Mouse (Mus musculus) liver, adult 2 months (tissue): Measurements from ENCODE around the gene Ifna11. TPM values are rescaled to one million over a fixed set of nuclear protein-coding genes. Genes with fewer than 3 reads are reported as not detected.

ENCODE experiments used
- DNase-seq: peaks from one replicate; pipeline ENCODE4 v3.0.0-alpha.2; 2011; ENCODE audit warnings: low read depth, low spot score; ENCODE audit errors: extremely low read depth
- H3K27ac ChIP-seq: fragments of 200-500 bp; replicated peaks from 2 replicates; pipeline ENCODE4 v1.5.1; 2012; ENCODE audit warnings: low read depth, mild to moderate bottlenecking, control low read depth, inconsistent platforms, low read length; ENCODE audit not compliant: insufficient read depth
- H3K27me3 ChIP-seq: fragments of 200-500 bp; 2 replicates; pipeline ENCODE4 v1.6.1; 2012; ENCODE audit warnings: mild to moderate bottlenecking, moderate library complexity, low read length, inconsistent platforms; ENCODE audit not compliant: control insufficient read depth, insufficient read depth
- H3K36me3 ChIP-seq: fragments of 200-500 bp; 2 replicates; pipeline ENCODE4 v1.6.1; 2012; ENCODE audit warnings: low read length, inconsistent platforms; ENCODE audit not compliant: control insufficient read depth, insufficient read depth
- H3K4me1 ChIP-seq: fragments of 200-500 bp; 2 replicates; pipeline ENCODE4 v1.6.1; 2011; ENCODE audit warnings: low read length; ENCODE audit not compliant: control insufficient read depth, insufficient read depth
- H3K4me3 ChIP-seq: fragments of 200-500 bp; 2 replicates; pipeline ENCODE4 v1.5.1; 2011; ENCODE audit warnings: low read depth, mild to moderate bottlenecking, control low read depth, low read length, moderate library complexity; ENCODE audit not compliant: insufficient read depth
- H3K79me2 ChIP-seq: fragments of 200-500 bp; 2 replicates; pipeline ENCODE4 v1.6.1; 2012; ENCODE audit warnings: inconsistent platforms, mild to moderate bottlenecking, low read length, moderate library complexity; ENCODE audit not compliant: control insufficient read depth, insufficient read depth
- H3K9ac ChIP-seq: fragments of 200-500 bp; 2 replicates; pipeline ENCODE4 v1.6.1; 2012; ENCODE audit warnings: low read depth, mild to moderate bottlenecking, control low read depth, inconsistent platforms, low read length
- CTCF ChIP-seq: fragments of 200-500 bp; IDR thresholded peaks from 2 replicates; pipeline ENCODE4 v1.5.1; 2011; ENCODE audit warnings: low read depth, low read length, control low read depth
- POLR2A ChIP-seq: fragments of 200-500 bp; IDR thresholded peaks from 2 replicates; pipeline ENCODE4 v1.6.1; 2011; ENCODE audit warnings: low read length, control low read depth; ENCODE audit not compliant: insufficient read depth; ENCODE audit errors: extremely low read depth
- WGBS: fragments of 180-500 bp; shearing (Covaris S2); methylation state at CpG from one replicate; pipeline ENCODE4 v1.1.7; 2018; 5-methylcytosine and 5-hydroxymethylcytosine counted together
- polyA plus RNA-seq: library from polyadenylated mRNA; depleted of rRNA; stranded (reverse); fragments of >200 nt; gene quantifications from 2 replicates; pipeline ENCODE4 v1.2.3, GENCODE M21; 2012; rRNA removed
- total RNA-seq: library from RNA; depleted of rRNA; stranded (reverse); fragments of >200 nt; gene quantifications from 2 replicates; pipeline ENCODE4 v1.2.3, GENCODE M21; 2014; rRNA removed

Gene Ifna11
- total and polyA plus RNA-seq, 2 experiments, result not detected

- no peak for DNase-seq
- no peak overlapping the region for H3K4me3 ChIP-seq
- H3K27ac ChIP-seq, result no peak overlapping the region
- 43% methylated on average over 7 of the region's 7 CpGs for WGBS
- H3K4me1 ChIP-seq, result no peaks in the 10 kb centered on the region
- peaks cover 3% of the 10 kb centered on the region; the same call in 1 of the 2 replicates for H3K27me3 ChIP-seq
- TF ChIP-seq POLR2A (no peak), CTCF (no peak)
- no peak overlapping the region for H3K9ac ChIP-seq
- H3K79me2 ChIP-seq, result no peaks in the 10 kb centered on the region
- no peaks in the 10 kb centered on the region for H3K36me3 ChIP-seq
Observed at GRCm38 (mm10) chr4:88863309-88863708, 43.5 kb downstream of the Ifna11 start.

- Histone ChIP-seq H3K27me3 (peaks cover 3% of the 10 kb centered on the region; the same call in 1 of the 2 replicates), H3K79me2 (no peaks in the 10 kb centered on the region), H3K4me1 (no peaks in the 10 kb centered on the region), H3K36me3 (no peaks in the 10 kb centered on the region), H3K9ac (no peak overlapping the region), H3K27ac (no peak overlapping the region), H3K4me3 (no peak overlapping the region)
- peak; percentile 8 for DNase-seq
- TF ChIP-seq POLR2A, result no peak
- no peak for TF ChIP-seq CTCF
- WGBS, result 68% methylated on average over 9 of the region's 9 CpGs
Observed at GRCm38 (mm10) chr4:88864599-88864998, 44.8 kb downstream of the Ifna11 start.

- no peak overlapping the region for H3K27ac ChIP-seq
- WGBS, result 61% methylated on average over 6 of the region's 6 CpGs
- TF ChIP-seq POLR2A (no peak), CTCF (no peak)
- DNase-seq, result peak; percentile 30
- no peaks in the 10 kb centered on the region for H3K36me3 ChIP-seq
- H3K27me3 ChIP-seq, result peaks cover 3% of the 10 kb centered on the region; the same call in 1 of the 2 replicates
- H3K4me3 ChIP-seq, result no peak overlapping the region
- no peaks in the 10 kb centered on the region for H3K79me2 ChIP-seq
- H3K4me1 ChIP-seq, result no peaks in the 10 kb centered on the region
- no peak overlapping the region for H3K9ac ChIP-seq
Observed at GRCm38 (mm10) chr4:88865011-88865569, 45.3 kb downstream of the Ifna11 start.

- peak overlapping the region; percentile 55 for H3K4me3 ChIP-seq
- no peaks in the 10 kb centered on the region for H3K4me1 ChIP-seq
- no peaks in the 10 kb centered on the region for H3K79me2 ChIP-seq
- no peak overlapping the region for H3K27ac ChIP-seq
- peak; percentile 99 for TF ChIP-seq CTCF
- no peak for TF ChIP-seq POLR2A
- no peaks in the 10 kb centered on the region for H3K36me3 ChIP-seq
- WGBS, result under 1% methylated on average over 8 of the region's 8 CpGs
- H3K27me3 ChIP-seq, result peaks cover 3% of the 10 kb centered on the region; the same call in 1 of the 2 replicates
- no peak overlapping the region for H3K9ac ChIP-seq
- peak; percentile 54 for DNase-seq
Observed at GRCm38 (mm10) chr4:88867366-88867925, 47.7 kb downstream of the Ifna11 start.

GRCm38 (mm10) chr4:88867926-88868911, 48.5 kb downstream of the Ifna11 start:
- DNase-seq, result peak; percentile 21
- H3K9ac ChIP-seq, result peak overlapping the region; percentile 42
- H3K79me2 ChIP-seq, result no peaks in the 10 kb centered on the region
- no peak overlapping the region for H3K27ac ChIP-seq
- peaks cover 1% of the 10 kb centered on the region; the same call in 1 of the 2 replicates for H3K27me3 ChIP-seq
- no peak for TF ChIP-seq CTCF
- TF ChIP-seq POLR2A, result no peak
- peak overlapping the region; percentile 55 for H3K4me3 ChIP-seq
- H3K4me1 ChIP-seq, result no peaks in the 10 kb centered on the region
- no peaks in the 10 kb centered on the region for H3K36me3 ChIP-seq
- 10% methylated on average over 31 of the region's 31 CpGs for WGBS

Other genes starting within 250 kb of the Ifna11 start
- not detected in 2 replicates for gene Ifna14, start 248.2 kb upstream of the Ifna11 start, total RNA-seq
- not detected in 2 replicates for gene Ifna14, start 248.2 kb upstream of the Ifna11 start, polyA plus RNA-seq
- gene Ifna9, start 227.6 kb upstream of the Ifna11 start, total RNA-seq, result not detected in 2 replicates
- not detected in 2 replicates for gene Ifna9, start 227.6 kb upstream of the Ifna11 start, polyA plus RNA-seq
- gene Ifna12, start 216.6 kb upstream of the Ifna11 start, total RNA-seq, result not detected in 2 replicates
- gene Ifna12, start 216.6 kb upstream of the Ifna11 start, polyA plus RNA-seq, result not detected in 2 replicates
- gene C87499, start 185.5 kb upstream of the Ifna11 start, total RNA-seq, result not detected in 2 replicates
- not detected in 2 replicates for gene C87499, start 185.5 kb upstream of the Ifna11 start, polyA plus RNA-seq
- not detected in 2 replicates for gene Ifna13, start 175.5 kb upstream of the Ifna11 start, total RNA-seq
- gene Ifna13, start 175.5 kb upstream of the Ifna11 start, polyA plus RNA-seq, result not detected in 2 replicates
- gene Ifna16, start 143.0 kb upstream of the Ifna11 start, total RNA-seq, result not detected in 2 replicates
- gene Ifna16, start 143.0 kb upstream of the Ifna11 start, polyA plus RNA-seq, result not detected in 2 replicates
- not detected in 2 replicates for gene Ifna2, start 136.0 kb upstream of the Ifna11 start, total RNA-seq
- gene Ifna2, start 136.0 kb upstream of the Ifna11 start, polyA plus RNA-seq, result not detected in 2 replicates
- not detected in 2 replicates for gene Ifnab, start 128.6 kb upstream of the Ifna11 start, total RNA-seq
- gene Ifnab, start 128.6 kb upstream of the Ifna11 start, polyA plus RNA-seq, result not detected in 2 replicates
- 0.18 TPM in 1 of 2 replicates, not detected in the other for gene Gm26566, start 98.2 kb upstream of the Ifna11 start, total RNA-seq
- gene Gm26566, start 98.2 kb upstream of the Ifna11 start, polyA plus RNA-seq, result not detected in 2 replicates
- gene Klhl9, start 97.5 kb upstream of the Ifna11 start, total RNA-seq, result 60.3 and 68.1 TPM in 2 replicates
- 9.8 and 10.2 TPM in 2 replicates for gene Klhl9, start 97.5 kb upstream of the Ifna11 start, polyA plus RNA-seq
- not detected in 2 replicates for gene Gm13271, start 65.1 kb upstream of the Ifna11 start, total RNA-seq
- gene Gm13271, start 65.1 kb upstream of the Ifna11 start, polyA plus RNA-seq, result not detected in 2 replicates
- not detected in 2 replicates for gene Gm13283, start 59.8 kb upstream of the Ifna11 start, total RNA-seq
- not detected in 2 replicates for gene Gm13283, start 59.8 kb upstream of the Ifna11 start, polyA plus RNA-seq
- not detected in 2 replicates for gene Gm13290, start 46.1 kb upstream of the Ifna11 start, total RNA-seq
- gene Gm13290, start 46.1 kb upstream of the Ifna11 start, polyA plus RNA-seq, result not detected in 2 replicates
- not detected in 2 replicates for gene Gm13289, start 43.0 kb upstream of the Ifna11 start, total RNA-seq
- gene Gm13289, start 43.0 kb upstream of the Ifna11 start, polyA plus RNA-seq, result not detected in 2 replicates
- not detected in 2 replicates for gene Gm13272, start 40.1 kb upstream of the Ifna11 start, total RNA-seq
- gene Gm13272, start 40.1 kb upstream of the Ifna11 start, polyA plus RNA-seq, result not detected in 2 replicates
- not detected in 2 replicates for gene Ifnz, start 37.8 kb upstream of the Ifna11 start, total RNA-seq
- gene Ifnz, start 37.8 kb upstream of the Ifna11 start, polyA plus RNA-seq, result not detected in 2 replicates
- not detected in 2 replicates for gene Gm13276, start 34.2 kb upstream of the Ifna11 start, total RNA-seq
- not detected in 2 replicates for gene Gm13276, start 34.2 kb upstream of the Ifna11 start, polyA plus RNA-seq
- gene Gm13277, start 31.3 kb upstream of the Ifna11 start, total RNA-seq, result not detected in 2 replicates
- gene Gm13277, start 31.3 kb upstream of the Ifna11 start, polyA plus RNA-seq, result not detected in 2 replicates
- gene Gm13278, start 28.4 kb upstream of the Ifna11 start, total RNA-seq, result not detected in 2 replicates
- gene Gm13278, start 28.4 kb upstream of the Ifna11 start, polyA plus RNA-seq, result not detected in 2 replicates
- not detected in 2 replicates for gene Gm13275, start 25.5 kb upstream of the Ifna11 start, total RNA-seq
- gene Gm13275, start 25.5 kb upstream of the Ifna11 start, polyA plus RNA-seq, result not detected in 2 replicates
- gene Gm13279, start 22.6 kb upstream of the Ifna11 start, total RNA-seq, result not detected in 2 replicates
- gene Gm13279, start 22.6 kb upstream of the Ifna11 start, polyA plus RNA-seq, result not detected in 2 replicates
- gene Gm13285, start 20.3 kb upstream of the Ifna11 start, total RNA-seq, result not detected in 2 replicates
- gene Gm13285, start 20.3 kb upstream of the Ifna11 start, polyA plus RNA-seq, result not detected in 2 replicates
- gene Gm13287, start 16.7 kb upstream of the Ifna11 start, total RNA-seq, result not detected in 2 replicates
- not detected in 2 replicates for gene Gm13287, start 16.7 kb upstream of the Ifna11 start, polyA plus RNA-seq
- not detected in 2 replicates for gene Gm13288, start 14.4 kb upstream of the Ifna11 start, total RNA-seq
- not detected in 2 replicates for gene Gm13288, start 14.4 kb upstream of the Ifna11 start, polyA plus RNA-seq
- not detected in 2 replicates for gene Ifna7, start 3.7 kb upstream of the Ifna11 start, total RNA-seq
- gene Ifna7, start 3.7 kb upstream of the Ifna11 start, polyA plus RNA-seq, result not detected in 2 replicates
- not detected in 2 replicates for gene Ifna6, start 7.5 kb downstream of the Ifna11 start, total RNA-seq
- not detected in 2 replicates for gene Ifna6, start 7.5 kb downstream of the Ifna11 start, polyA plus RNA-seq
- gene Ifna5, start 15.6 kb downstream of the Ifna11 start, total RNA-seq, result not detected in 2 replicates
- not detected in 2 replicates for gene Ifna5, start 15.6 kb downstream of the Ifna11 start, polyA plus RNA-seq
- gene Ifna4, start 21.9 kb downstream of the Ifna11 start, total RNA-seq, result not detected in 2 replicates
- not detected in 2 replicates for gene Ifna4, start 21.9 kb downstream of the Ifna11 start, polyA plus RNA-seq
- not detected in 2 replicates for gene Ifna1, start 30.1 kb downstream of the Ifna11 start, total RNA-seq
- not detected in 2 replicates for gene Ifna1, start 30.1 kb downstream of the Ifna11 start, polyA plus RNA-seq
- gene Ifne, start 60.2 kb downstream of the Ifna11 start, total RNA-seq, result not detected in 2 replicates
- not detected in 2 replicates for gene Ifne, start 60.2 kb downstream of the Ifna11 start, polyA plus RNA-seq